Mouse (Mus musculus) forebrain, embryonic 14.5 days (tissue): Measurements from ENCODE around the gene Col18a1. TPM values are rescaled to one million over a fixed set of nuclear protein-coding genes. Genes with fewer than 3 reads are reported as not detected.

ENCODE experiments used
- ATAC-seq: fragments of 200-750 bp; cut with Nextera tagmentation; 2 replicates; pipeline ENCODE4 v1.8.0; 2017; ENCODE audit warnings: mild to moderate bottlenecking, moderate library complexity
- DNase-seq: peaks from one replicate; pipeline ENCODE4 v3.0.0-alpha.2; 2015; ENCODE audit warnings: low spot score
- H3K27ac ChIP-seq: fragments of 300-500 bp; sonication (generic); 2 replicates; pipeline ENCODE4 v1.5.1; 2014; ENCODE audit warnings: low read depth, mild to moderate bottlenecking, control low read depth, low read length, moderate library complexity
- H3K27me3 ChIP-seq: fragments of 300-500 bp; sonication (generic); replicated peaks from 2 replicates; pipeline ENCODE4 v1.6.1; 2014; ENCODE audit warnings: low read length, control low read depth, mixed read lengths; ENCODE audit not compliant: control insufficient read depth, insufficient read depth
- H3K36me3 ChIP-seq: fragments of 300-500 bp; sonication (generic); 2 replicates; pipeline ENCODE4 v1.6.1; 2014; ENCODE audit warnings: low read length, control low read depth; ENCODE audit not compliant: control insufficient read depth, insufficient read depth
- H3K4me1 ChIP-seq: fragments of 300-500 bp; sonication (generic); 2 replicates; pipeline ENCODE4 v1.6.1; 2014; ENCODE audit warnings: antibody characterized with exemption, low read length, control low read depth; ENCODE audit not compliant: control insufficient read depth, insufficient read depth
- H3K4me2 ChIP-seq: fragments of 300-500 bp; sonication (generic); 2 replicates; pipeline ENCODE4 v1.6.1; 2014; ENCODE audit warnings: mild to moderate bottlenecking, control low read depth, low read length
- H3K4me3 ChIP-seq: fragments of 300-500 bp; sonication (generic); 2 replicates; pipeline ENCODE4 v1.5.1; 2014; ENCODE audit warnings: low read depth, low read length, control low read depth
- H3K9ac ChIP-seq: fragments of 300-500 bp; sonication (generic); 2 replicates; pipeline ENCODE4 v1.6.1; 2014; ENCODE audit warnings: mild to moderate bottlenecking, low read length, control low read depth, moderate library complexity
- H3K9me3 ChIP-seq: fragments of 300-500 bp; sonication (generic); replicated peaks from 2 replicates; pipeline ENCODE4 v1.6.1; 2016; ENCODE audit warnings: low read length, control low read depth, mixed read lengths; ENCODE audit not compliant: control insufficient read depth
- WGBS: fragments of 180-500 bp; shearing (Covaris S2); extraction: QIAGEN DNeasy Blood & Tissue Kit; methylation state at CpG from one replicate; pipeline ENCODE4 v1.1.7; 2014; 5-methylcytosine and 5-hydroxymethylcytosine counted together
- polyA plus RNA-seq: library from polyadenylated mRNA; unstranded; fragments of >200 nt; fragmentation: Nextera tagmentation; extraction: Ambion mirVana; gene quantifications from 2 replicates; pipeline ENCODE4 v1.2.1, GENCODE M21; 2014

Col18a1 gene
- polyA plus RNA-seq, 1 experiment from 2014 or later, result 21.3 TPM

DNA sequence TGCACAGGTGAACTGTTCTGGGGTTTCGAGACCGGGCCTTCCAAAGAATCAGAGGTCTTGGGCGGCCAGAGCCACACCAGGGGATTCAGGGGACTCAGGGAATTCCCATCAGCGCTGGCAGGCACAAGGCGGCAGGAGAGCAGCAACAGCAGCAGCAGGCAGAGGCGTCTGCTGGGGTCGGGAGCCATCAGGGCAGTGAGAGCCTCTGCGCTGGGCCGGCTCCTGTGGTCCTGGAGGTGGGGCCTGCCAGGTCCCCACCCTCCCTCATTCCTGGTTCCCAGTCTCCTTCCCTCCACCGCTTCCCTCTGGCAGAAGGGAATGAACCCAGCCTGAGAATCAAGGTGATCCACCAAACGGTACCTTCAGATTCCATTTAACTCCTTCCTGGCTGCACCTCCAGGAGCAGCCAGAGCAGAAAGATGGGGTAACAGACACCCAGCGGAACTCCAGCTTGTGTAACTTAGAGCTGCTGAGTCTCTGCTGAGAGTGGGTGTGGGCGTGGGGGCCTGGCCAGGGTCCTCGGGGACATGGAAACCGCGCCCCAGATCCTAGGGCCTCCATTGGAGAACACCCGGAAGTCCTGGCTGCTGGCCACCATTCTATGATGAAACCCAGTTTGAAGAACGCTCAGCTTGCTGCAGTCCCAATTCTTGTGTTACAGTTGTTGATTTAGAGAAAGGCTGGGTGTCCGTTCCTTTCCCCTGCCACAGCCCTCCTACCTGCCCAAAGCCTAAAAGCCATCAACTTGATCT is 52.7 kb downstream of the Col18a1 start:
- no peaks in the 10 kb centered on the region for H3K9me3 ChIP-seq
- no peaks in the 10 kb centered on the region for H3K36me3 ChIP-seq
- no peak overlapping the region for H3K27ac ChIP-seq
- DNase-seq (no peak), ATAC-seq (no peak)
- no peak overlapping the region for H3K4me2 ChIP-seq
- H3K27me3 ChIP-seq, result no peaks in the 10 kb centered on the region
- H3K4me1 ChIP-seq, result no peaks in the 10 kb centered on the region
- WGBS, result 71% methylated on average over 19 of the region's 19 CpGs
- H3K4me3 ChIP-seq, result no peak overlapping the region
- no peak overlapping the region for H3K9ac ChIP-seq

- H3K4me1 ChIP-seq, result no peaks in the 10 kb centered on the region
- WGBS, result 91% methylated on average over 4 of the region's 4 CpGs
- no peaks in the 10 kb centered on the region for H3K36me3 ChIP-seq
- H3K4me3 ChIP-seq, result no peak overlapping the region
- DNase-seq, result no peak
- no peak overlapping the region for H3K4me2 ChIP-seq
- ATAC-seq, result no peak
- no peak overlapping the region for H3K9ac ChIP-seq
- no peaks in the 10 kb centered on the region for H3K9me3 ChIP-seq
- no peak overlapping the region for H3K27ac ChIP-seq
- H3K27me3 ChIP-seq, result no peaks in the 10 kb centered on the region
Measured at GRCm38 (mm10) chr10:77111550-77112249, 54.6 kb downstream of the Col18a1 start.

- H3K4me3 ChIP-seq, result no peak overlapping the region
- 78% methylated on average over 7 of the region's 7 CpGs for WGBS
- H3K27me3 ChIP-seq, result no peaks in the 10 kb centered on the region
- no peak for DNase-seq
- H3K4me1 ChIP-seq, result no peaks in the 10 kb centered on the region
- H3K36me3 ChIP-seq, result no peaks in the 10 kb centered on the region
- no peak overlapping the region for H3K9ac ChIP-seq
- ATAC-seq, result no peak
- H3K9me3 ChIP-seq, result no peaks in the 10 kb centered on the region
- no peak overlapping the region for H3K4me2 ChIP-seq
- H3K27ac ChIP-seq, result no peak overlapping the region
Measured at GRCm38 (mm10) chr10:77110843-77111242, 55.5 kb downstream of the Col18a1 start.

- WGBS, result 93% methylated on average over 9 of the region's 9 CpGs
- Histone ChIP-seq H3K4me2 (no peak overlapping the region), H3K9ac (no peak overlapping the region), H3K4me3 (no peak overlapping the region), H3K36me3 (no peaks in the 10 kb centered on the region), H3K27me3 (no peaks in the 10 kb centered on the region), H3K9me3 (no peaks in the 10 kb centered on the region), H3K4me1 (no peaks in the 10 kb centered on the region), H3K27ac (no peak overlapping the region)
- ATAC-seq, result no peak
- no peak for DNase-seq
Measured at GRCm38 (mm10) chr10:77110010-77110409, 56.3 kb downstream of the Col18a1 start.

DNA sequence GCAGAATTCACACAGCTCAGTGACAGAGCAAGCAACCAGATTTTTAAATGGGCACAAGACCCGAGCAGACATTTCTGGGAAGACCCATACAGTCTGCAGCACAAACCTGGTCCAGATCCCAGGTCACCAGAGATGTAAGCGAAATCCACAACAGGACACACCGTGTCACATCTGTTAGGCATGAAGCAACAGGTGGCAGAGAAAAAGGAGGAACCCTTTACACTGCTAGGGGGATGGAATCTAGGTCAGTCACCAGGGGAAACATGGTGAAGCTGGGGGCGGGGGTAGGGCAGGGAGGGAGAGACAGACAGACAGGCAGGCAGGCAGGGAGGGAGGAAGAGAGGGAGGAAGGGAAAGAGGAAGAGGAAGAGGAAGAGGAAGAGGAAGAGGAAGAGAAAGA is 58.2 kb downstream of the Col18a1 start:
- no peak for ATAC-seq
- Histone ChIP-seq H3K4me1 (no peaks in the 10 kb centered on the region), H3K4me2 (no peak overlapping the region), H3K9me3 (no peaks in the 10 kb centered on the region), H3K4me3 (no peak overlapping the region), H3K27me3 (no peaks in the 10 kb centered on the region), H3K27ac (no peak overlapping the region), H3K36me3 (no peaks in the 10 kb centered on the region), H3K9ac (no peak overlapping the region)
- no peak for DNase-seq
- 90% methylated on average over 3 of the region's 4 CpGs for WGBS

DNA sequence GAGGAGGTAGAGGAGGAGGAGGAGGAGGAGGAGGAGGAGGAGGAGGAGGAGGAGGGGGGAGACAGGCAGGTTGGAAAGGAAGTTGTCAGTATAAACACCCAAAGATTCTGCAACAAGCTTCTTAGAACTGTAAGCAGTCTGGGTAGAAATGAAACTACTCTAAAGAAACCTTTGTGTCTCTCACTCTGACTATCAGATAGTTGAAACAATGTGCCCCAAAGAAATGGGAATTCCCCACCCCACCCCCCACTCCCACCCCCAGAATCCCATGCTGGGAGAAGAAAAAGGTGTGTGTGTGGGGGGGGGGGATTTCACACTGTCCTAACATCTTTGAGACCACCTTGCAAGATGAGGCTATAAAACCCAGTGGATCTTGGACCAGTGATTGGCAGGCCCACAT is 62.0 kb downstream of the Col18a1 start:
- Histone ChIP-seq H3K27me3 (no peaks in the 10 kb centered on the region), H3K27ac (no peak overlapping the region), H3K9ac (no peak overlapping the region), H3K4me2 (no peak overlapping the region), H3K4me3 (no peak overlapping the region), H3K4me1 (no peaks in the 10 kb centered on the region), H3K36me3 (no peaks in the 10 kb centered on the region), H3K9me3 (no peaks in the 10 kb centered on the region)
- ATAC-seq (no peak), DNase-seq (no peak)

DNA sequence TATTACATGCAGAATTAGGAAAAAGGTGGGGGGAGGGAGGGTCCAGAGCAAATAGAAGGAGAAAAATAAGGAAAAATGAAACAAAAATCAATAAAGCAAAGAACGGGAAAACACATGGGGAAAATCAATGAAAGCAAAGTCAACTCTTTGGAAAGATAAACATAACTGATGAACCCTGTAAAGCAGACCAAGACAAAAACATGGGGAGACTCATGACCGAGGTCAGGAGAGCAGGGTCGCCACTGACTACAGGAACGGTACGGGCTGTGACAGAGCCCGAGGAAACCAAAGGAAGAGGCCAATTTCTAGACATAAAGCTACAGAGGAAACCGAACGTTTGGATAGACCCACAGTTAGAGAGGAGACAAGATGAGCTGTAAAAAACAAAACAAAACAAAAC is 62.7 kb downstream of the Col18a1 start:
- Histone ChIP-seq H3K27me3 (no peaks in the 10 kb centered on the region), H3K4me3 (no peak overlapping the region), H3K36me3 (no peaks in the 10 kb centered on the region), H3K27ac (no peak overlapping the region), H3K4me2 (no peak overlapping the region), H3K9ac (no peak overlapping the region), H3K4me1 (no peaks in the 10 kb centered on the region), H3K9me3 (no peaks in the 10 kb centered on the region)
- ATAC-seq, result no peak
- no peak for DNase-seq
- 86% methylated on average over 8 of the region's 8 CpGs for WGBS

- no peak overlapping the region for H3K4me3 ChIP-seq
- DNase-seq (no peak), ATAC-seq (no peak)
- H3K4me1 ChIP-seq, result no peaks in the 10 kb centered on the region
- no peaks in the 10 kb centered on the region for H3K9me3 ChIP-seq
- H3K4me2 ChIP-seq, result no peak overlapping the region
- 91% methylated on average over 4 of the region's 4 CpGs for WGBS
- 0 out of 2 replicates have a peak, but pooled peaks cover 5% of the 10 kb centered on the region for H3K36me3 ChIP-seq
- no peak overlapping the region for H3K27ac ChIP-seq
- H3K27me3 ChIP-seq, result no peaks in the 10 kb centered on the region
- H3K9ac ChIP-seq, result no peak overlapping the region
Measured at GRCm38 (mm10) chr10:77099777-77100176, 66.6 kb downstream of the Col18a1 start.

GRCm38 (mm10) chr10:77098619-77099018 is 67.7 kb downstream of the Col18a1 start:
- ATAC-seq, result no peak
- no peak overlapping the region for H3K4me2 ChIP-seq
- H3K4me3 ChIP-seq, result no peak overlapping the region
- H3K36me3 ChIP-seq, result 0 out of 2 replicates have a peak, but pooled peaks cover 5% of the 10 kb centered on the region
- H3K27ac ChIP-seq, result no peak overlapping the region
- WGBS, result 84% methylated on average over 2 of the region's 2 CpGs
- peaks cover under 1% of the 10 kb centered on the region; the same call in 1 of the 2 replicates for H3K9me3 ChIP-seq
- H3K27me3 ChIP-seq, result no peaks in the 10 kb centered on the region
- H3K4me1 ChIP-seq, result no peaks in the 10 kb centered on the region
- no peak for DNase-seq
- no peak overlapping the region for H3K9ac ChIP-seq
